Mouse (Mus musculus) kidney, adult 8-10 months (tissue): ENCODE measurements around the gene Mcat.
"Not testable (repeated sequence)": the region's sequence is repeated elsewhere in the genome, so short reads cannot be mapped to it uniquely, and the experiment has no call there.

Source experiments
- DNase-seq, 2 experiments: peaks; one replicate each; pipeline ENCODE4 v3.0.0; 2022

Gene Mcat

GRCm38 (mm10) chr15:83534960-83535889 lies 28.4 kb downstream of the Mcat start:
- no peak for DNase-seq

DNA sequence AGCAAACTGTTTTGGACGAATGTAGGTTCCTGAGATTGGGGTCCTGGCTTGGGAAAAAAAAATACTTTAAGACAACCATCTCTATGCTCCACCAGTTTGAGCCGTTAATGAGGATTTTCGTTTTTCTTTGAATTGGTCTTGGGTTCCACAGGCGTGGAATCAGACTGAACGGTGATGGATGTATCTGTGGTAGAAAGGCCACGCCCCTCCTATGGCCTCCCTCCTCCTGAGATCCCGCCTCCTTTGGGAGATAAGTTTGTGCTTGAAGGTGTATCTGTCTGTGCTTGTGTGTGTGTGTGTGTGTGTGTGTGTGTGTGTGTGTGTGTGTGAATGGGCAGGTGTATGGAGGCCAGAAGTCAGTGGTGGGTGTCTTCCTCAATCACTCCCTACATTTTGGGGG lies 31.0 kb downstream of the Mcat start:
- no peak for DNase-seq

DNA sequence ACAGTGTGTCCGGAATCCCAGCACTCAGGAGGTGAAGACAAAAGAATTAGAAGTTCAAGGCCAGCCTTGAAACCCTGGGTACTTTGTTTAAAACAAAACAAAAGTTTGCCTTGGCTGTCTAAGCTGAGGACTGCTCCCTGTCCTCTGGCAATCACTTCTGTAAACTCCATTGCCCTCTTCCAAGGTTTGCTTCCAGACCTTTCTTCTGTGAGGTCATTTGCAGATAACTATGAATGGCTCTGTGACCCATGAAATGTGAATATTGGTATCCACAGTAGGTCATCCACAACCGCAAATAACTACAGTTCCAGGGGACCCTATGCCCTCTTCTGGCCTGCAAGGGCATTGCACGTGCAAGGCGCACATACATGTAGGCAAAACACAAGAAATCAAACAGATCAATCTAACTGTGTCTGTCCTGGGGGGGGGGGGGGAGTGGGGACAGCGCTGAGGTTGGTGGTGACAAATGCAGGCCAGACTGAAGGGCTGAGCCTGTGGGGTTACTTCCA lies 31.6 kb downstream of the Mcat start:
- peak in 1 of 2 experiments; percentile 35 for DNase-seq

GRCm38 (mm10) chr15:83530688-83531087 lies 32.9 kb downstream of the Mcat start:
- DNase-seq: peak; percentile 79 to 83

- peak; percentile 76 to 79 for DNase-seq
Measured at GRCm38 (mm10) chr15:83530233-83530632, 33.4 kb downstream of the Mcat start.

DNA sequence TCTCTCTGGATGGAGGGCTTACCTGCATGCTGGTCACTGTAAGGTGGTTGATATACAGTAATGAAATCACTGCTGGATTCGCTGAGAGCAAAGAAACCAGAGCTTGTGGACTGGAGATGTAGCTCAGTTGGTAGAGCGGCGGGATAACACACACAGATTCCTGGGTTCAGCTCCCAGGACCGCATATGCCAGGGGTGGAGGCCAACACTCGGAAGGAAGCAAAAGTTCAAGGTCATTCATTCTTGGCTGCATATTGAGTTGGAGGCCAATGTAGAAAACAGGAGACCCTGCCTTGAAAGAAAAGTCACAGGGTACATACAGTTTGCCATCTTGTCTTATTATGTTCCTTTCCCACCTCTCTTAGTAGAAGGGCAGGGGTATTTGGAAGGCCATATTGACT lies 33.8 kb downstream of the Mcat start:
- DNase-seq: peak; percentile 58 to 61

- peak in 1 of 2 experiments; percentile 73 for DNase-seq
Measured at GRCm38 (mm10) chr15:83528892-83529291, 34.7 kb downstream of the Mcat start.

DNA sequence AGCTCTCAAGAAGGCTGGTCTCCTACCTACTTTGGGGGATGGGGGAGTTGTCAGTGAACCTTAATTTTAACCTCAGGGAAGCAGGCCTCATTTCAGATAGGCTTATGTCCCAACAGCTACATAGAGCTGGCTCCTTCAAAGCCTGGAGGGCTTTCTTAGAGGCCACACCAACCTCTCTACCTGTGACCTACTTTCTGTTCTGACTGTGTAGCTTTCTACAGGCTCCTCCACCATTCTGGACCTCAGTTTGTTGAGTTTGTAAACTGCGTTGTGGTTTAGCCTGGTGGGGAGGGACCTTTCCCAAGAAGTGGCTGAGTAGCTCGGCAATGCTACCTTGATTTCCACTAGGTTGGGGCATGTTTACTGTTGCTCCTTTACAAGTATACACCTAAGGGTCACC lies 35.8 kb downstream of the Mcat start:
- no peak for DNase-seq

- DNase-seq: peak in 1 of 2 experiments; percentile 18
Measured at GRCm38 (mm10) chr15:83527092-83527437, 36.5 kb downstream of the Mcat start.

- DNase-seq: peak; percentile 55 to 66
Measured at GRCm38 (mm10) chr15:83526424-83527091, 37.0 kb downstream of the Mcat start, which contains the start of gene Bik. TSS of gene Bik (plus strand) at chr15:83526862.

DNA sequence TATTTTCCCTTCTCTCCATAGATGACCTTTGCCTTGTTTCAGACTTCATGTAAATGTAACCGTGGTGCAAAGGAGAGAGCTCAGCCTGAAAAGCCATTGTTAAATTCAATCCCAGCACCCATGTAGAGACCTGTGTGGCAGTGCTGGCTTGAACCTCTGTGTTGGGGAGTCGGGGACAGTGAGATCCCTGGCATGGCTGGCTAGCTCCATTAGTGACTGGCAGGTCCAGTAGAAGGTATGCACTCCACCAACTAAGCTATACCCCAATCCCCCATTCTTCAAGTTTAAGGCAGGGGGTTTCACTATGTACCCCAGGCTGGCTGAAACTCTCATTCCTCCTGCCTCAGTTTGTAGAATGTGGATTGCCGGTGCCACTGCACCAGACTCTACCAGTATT lies 39.3 kb downstream of the Mcat start:
- DNase-seq: no peak

DNA sequence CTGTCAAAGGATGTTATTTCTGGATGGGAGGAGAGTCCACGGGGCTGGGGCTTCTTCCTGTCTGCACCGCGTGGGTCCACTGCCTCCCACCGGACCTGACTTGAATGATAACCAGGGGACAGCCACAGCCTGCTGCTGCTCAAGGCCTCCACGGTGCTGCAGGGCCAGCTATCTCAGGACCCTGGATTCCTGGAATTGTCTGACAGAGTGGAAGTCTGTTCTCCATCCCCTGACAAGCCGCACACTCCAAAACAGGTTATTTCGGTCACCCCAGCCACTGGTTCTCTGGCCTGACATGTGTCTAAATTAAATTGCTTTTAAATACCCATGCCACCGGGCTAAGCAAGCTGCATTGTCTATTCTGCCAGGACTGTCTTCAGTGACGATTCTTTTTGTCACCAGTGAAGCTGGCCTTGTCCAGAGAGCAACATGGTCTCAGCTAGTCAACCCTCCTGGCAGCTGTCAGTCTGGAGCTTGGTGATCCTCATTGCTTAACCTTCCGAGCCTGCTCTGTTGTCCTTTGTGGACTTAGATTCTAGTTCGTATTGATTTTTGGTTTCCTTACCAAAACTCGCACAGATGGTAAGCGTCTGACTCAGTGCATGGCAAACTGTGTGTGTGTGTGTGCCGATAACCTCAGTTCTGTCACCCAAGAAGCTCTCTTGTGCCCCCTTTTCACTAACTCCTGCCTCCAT lies 39.8 kb downstream of the Mcat start:
- no peak for DNase-seq

- DNase-seq: no peak
Measured at GRCm38 (mm10) chr15:83523196-83523595, 40.4 kb downstream of the Mcat start.

DNA sequence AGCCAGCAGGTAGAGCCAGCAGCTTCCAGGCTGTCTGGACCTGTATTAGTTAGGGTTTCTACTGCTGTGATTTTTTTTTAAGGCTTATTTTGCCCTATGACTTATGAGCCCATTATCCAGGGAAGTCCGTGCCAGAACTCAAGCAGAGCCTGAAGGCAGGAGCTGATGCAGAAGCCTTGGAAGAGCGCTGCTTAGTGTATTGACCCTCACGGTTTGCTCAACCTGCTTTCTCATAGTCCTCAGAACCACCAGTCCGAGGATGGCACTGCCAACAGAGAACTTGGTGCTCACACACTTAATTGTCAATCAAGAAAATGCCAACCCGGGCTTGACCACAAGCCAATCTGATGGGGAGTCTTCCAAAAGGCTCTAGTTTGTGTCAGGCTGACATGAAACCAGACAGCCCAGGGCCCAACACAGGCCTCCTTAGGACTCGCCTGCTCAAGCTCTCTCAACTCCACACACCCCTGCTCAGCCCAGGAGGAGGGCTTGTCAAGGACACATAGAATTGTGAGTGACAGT lies 42.7 kb downstream of the Mcat start:
- no peak for DNase-seq

DNA sequence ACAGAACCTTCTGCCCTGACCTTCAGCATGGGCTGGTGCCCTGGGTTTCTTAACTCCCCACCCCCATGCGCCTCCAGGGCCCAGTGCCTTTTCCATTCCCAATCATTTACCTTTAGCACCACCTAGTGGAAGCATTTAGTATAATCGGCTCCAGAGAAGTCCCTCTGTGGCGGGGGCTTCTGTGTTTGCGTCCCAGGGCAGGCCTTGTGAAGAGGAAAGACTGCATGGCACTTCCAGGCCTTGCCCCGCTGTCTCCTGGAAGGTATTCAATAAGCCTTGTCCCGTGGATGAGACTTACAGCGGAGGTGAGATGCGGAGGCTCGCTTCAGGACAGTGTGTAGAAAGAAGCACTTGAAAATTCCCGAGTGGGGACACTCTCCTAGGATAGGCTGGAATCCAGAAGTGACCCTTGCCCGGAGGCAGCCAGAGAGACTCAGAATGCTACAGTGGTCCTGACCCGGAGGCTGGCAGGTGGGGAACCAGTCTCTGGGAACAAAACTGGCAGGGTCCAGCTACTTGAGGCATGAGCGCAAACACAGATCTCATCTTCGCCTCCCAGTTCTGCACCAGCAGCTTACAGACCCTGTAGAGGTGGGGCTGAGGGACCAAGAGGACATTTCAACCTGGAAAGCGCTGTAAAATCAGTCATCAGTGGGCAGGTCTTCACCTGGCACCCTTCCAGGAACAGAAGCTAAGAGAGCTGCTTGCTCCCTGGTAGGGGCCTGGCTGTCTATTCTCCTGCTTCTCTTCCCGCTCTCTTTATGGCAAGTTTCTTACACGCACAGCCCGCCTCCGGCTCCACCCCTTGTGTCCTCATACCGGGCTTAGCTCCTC lies 45.2 kb downstream of the Mcat start:
- DNase-seq: peak; percentile 74

DNA sequence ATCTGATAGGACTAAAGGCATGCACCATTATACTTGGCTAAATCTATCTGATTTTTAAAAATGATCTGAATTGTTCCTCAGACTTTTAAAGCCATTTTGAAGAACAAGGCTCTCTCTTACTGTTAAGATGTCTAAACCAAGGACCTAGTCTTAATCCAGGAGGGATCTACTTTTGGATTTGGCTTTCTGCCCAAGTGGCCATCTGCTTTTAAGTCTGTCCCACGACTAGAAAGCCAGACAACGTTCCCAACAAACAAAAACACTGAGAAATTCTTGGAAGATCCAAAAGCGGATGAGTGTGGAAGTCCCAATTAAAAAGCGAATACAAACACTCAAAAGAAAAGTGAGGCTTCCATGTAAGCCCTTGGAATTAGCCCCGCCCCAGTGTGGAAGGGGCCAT lies 48.6 kb downstream of the Mcat start:
- no peak for DNase-seq

DNA sequence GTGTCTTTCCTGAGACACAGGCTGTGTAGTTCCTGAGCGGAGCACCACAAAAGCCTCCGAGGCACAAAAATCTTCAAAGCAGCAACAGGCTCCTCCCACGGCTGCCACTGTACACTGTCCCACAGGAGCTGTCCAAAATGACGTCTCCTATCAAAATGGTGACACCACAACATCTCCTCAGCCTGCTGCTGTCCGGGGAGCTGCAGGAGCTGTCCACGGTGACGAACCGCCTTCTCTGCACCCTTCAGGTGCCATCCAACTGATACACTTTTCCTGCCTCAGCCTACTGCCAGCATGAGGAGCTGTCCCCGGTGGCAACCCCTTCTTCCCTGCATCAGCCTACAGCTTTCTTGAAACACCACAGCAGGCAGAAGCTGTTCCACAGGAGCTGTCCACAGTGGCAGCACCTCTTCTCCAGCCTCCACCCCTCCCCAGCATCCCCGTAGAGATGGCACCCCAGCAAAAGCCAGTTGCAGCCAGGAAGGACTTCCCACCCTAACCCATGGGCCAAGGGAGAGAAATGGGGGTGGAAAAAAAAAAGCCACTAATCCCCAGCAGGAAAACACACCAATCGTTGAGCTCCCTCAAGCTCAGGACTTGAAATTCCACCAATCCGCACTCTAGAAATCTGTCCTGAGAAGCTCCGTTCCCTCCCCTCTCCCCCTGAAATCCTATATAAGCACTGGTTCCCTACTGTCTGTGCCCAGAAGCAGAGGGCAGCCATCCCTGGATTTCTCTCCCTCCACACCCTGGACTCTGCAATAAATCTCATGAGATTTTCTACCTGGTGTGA lies 50.9 kb downstream of the Mcat start:
- DNase-seq: no peak

GRCm38 (mm10) chr15:83510805-83511405 lies 52.7 kb downstream of the Mcat start, which contains the start of gene Ttll1:
TSS of gene Ttll1 (minus strand) at chr15:83510893.
- DNase-seq: peak; percentile 97

GRCm38 (mm10) chr15:83509950-83510804 lies 53.4 kb downstream of the Mcat start:
- DNase-seq: no peak

GRCm38 (mm10) chr15:83501483-83501882 lies 62.1 kb downstream of the Mcat start:
- not testable (repeated sequence) for DNase-seq
